Mouse (Mus musculus): ENCODE results near the gene Epha6.

The Epha6 gene

GRCm38 (mm10) chr16:60605061-60605831 lies at the start of gene Epha6:
TSS of gene Epha6 (minus strand) at chr16:60605531.
- no peak for DNase-seq (ENCODE audit: low read depth, low spot score)

DNA sequence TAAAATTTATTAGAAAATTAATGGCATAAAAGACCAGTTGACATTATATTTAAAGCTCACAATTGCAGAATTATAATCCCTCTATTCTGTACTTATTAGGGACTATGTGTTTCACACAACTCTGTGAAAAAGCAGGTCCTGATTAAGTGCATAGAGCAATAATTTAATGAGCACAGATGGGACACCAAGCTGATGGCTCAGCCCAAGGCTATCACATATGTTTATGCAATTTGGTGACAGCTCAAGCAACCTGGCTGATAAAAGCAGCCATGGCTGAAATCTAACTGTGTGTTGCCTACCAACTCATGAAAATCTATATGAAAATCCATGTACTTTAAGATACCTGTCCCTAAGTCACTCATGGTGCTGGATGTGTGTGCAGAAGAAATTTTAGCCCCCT lies 46.4 kb upstream of the Epha6 start:
- no peak for DNase-seq (ENCODE audit: low read depth, low spot score)

DNA sequence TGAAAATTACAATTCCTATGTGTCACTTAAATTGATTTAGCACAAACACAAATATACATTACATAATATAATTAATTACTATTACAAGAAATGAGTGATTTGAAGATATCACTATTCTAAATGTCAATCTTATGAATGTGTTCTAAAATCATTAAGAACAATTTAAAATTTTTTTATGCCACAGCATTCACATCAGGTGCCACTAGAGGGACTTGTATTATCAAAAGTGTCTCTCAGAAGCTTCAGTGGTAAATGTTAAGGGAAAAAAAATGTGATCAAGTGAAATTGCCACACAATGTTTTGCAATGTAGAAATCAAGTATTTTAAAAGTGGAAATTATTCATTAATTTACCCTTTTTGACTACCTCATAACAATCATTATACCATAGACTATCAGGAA lies 22.8 kb upstream of the Epha6 start:
- no peak for DNase-seq (ENCODE audit: low read depth, low spot score)

DNA sequence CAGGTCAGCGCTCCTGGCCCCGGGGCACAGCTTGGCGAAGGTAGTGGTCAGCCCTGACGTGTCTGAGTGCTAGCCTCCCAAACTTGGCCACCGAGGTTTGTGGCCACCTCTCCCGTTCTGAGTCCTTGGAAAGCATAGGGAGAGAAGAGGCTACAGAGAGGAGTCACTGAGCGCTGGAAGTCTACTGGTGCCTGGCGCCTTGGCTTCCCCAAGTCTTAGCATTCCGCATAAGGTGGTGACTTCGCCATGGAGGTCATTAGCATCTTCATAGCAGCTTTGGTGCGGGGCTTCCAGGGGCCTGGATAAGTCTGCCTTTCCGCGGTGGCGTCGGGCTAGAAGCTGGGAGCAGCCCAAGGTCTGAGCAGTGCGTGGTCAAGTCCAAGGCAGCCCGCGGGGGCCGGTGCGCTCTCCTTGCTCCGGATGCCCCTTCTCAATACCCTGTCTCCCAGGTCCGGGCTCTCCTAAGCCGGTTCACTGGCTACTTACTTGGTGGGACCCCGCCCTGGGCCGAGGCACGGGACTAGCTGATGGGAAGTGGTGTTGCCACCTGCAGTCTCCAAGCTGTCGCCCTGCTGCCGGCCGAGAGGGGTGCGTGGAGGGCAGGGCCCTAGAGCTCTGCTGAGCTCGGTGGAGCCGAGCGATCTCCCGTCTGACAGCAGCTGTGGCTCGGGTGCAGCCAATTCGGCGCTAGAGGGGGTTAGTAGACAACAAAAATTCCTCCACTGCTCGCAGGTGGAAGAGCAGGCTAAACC lies 677 bp upstream of the Epha6 start:
- no peak for DNase-seq (ENCODE audit: low read depth, low spot score)

DNA sequence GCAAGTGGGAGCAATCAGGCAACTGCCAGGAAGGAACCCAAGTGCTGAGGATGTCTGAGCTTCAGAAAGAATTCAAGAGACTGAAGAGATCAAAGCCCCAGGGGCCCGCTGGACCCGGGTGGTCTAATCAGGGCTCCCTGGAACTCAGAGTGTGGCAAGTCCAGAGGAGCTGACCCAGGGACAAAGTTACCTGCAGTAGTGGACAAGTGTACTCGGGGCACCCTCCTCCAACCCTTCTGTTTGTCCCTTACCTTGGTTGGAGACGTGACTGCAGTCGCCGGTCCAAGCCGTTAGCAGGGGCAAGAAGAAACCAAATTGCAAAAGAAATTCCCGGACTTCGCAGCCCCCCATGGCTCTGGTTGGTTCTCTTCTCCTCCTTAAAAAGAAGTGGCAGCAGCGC lies 718 bp downstream of the Epha6 start:
- DNase-seq (ENCODE audit: low read depth, low spot score), result no peak

- DNase-seq (ENCODE audit: low read depth, low spot score), result no peak
Measured at GRCm38 (mm10) chr16:60585322-60585721, 20.0 kb downstream of the Epha6 start.

DNA sequence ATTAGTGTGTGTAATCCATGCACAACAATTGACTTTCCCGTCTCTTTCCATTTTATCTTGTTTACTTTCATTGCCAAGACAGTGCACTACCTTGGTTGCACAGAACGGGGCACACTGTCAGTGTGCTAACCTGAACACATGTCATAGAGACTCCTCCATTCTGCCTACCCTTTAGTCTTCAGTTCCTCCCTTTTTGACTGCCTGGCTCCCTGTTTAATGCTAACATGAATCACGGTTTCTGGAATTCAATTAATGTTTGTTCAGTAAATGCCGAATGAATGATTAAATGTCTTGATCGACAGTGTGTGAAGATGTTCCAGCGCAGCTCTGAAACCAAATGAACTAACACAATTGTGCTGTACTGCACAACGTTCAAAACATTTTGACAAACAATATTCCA lies 20.6 kb downstream of the Epha6 start:
- DNase-seq (ENCODE audit: low read depth, low spot score), result no peak

DNA sequence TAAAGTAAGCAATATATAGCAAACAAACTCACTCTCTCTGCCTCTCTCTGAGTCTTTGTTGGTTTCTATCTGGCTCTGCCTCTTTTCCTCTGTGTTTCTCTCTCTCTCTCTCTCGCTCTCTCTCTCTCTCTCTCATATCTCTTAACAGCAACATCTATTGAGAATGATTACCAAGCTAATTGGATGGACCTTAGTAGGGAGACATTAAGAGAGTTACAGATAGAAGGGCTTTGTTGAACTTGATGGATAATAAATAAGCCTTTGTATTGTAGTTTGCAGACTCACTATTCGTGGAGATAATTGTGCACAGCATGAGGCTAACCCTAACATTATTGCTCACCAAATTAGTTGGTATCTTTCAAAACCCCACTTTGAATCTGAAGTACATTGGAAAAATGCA lies 34.8 kb downstream of the Epha6 start:
- DNase-seq (ENCODE audit: low read depth, low spot score), result no peak

- no peak for DNase-seq (ENCODE audit: low read depth, low spot score)
Measured at GRCm38 (mm10) chr16:60544385-60544784, 60.9 kb downstream of the Epha6 start.

GRCm38 (mm10) chr16:60538233-60538632 lies 67.1 kb downstream of the Epha6 start:
- DNase-seq (ENCODE audit: low read depth, low spot score), result peak; percentile 29

DNA sequence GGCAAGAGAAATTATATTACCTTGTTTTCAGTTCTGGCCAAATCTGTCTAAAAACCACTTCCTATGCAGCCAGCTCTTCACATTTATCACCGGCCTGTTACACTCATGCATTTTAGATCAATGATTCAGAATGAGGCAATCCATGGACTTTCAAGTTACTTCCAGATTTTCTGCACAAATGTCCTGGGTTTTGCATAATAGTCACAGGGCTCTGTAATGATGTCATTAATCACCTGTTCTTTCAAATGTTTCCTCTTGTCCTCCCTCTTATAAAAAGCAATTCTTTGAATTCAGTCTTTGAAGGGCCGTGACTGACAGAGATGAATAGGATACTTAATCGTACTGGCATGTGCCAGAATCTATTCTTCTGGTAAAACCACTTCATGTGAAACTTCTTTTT lies 95.6 kb downstream of the Epha6 start:
- DNase-seq (ENCODE audit: low read depth, low spot score), result no peak

GRCm38 (mm10) chr16:60499567-60499966 lies 105.8 kb downstream of the Epha6 start:
- no peak for DNase-seq (ENCODE audit: low read depth, low spot score)

DNA sequence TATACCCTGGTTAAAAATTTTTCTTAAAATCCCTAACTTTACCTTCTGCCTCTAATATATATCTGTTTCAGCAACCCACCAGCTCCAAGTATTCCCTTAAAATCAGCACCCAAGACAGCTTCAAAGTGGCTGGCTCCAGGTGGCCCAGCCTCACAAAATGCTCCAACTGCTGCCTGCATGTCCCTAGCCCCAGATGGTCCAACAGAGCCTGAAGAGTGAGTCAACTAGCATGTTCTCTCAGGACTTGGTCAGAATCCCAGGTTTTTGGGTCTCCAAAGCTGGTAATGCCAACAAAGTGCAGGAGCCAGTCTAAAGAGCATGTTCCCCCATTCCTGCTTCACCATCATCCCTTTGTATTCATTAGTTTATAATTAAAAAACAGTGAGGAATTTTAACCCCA lies 129.6 kb downstream of the Epha6 start:
- DNase-seq (ENCODE audit: low read depth, low spot score), result no peak

- no peak for DNase-seq (ENCODE audit: low read depth, low spot score)
Measured at GRCm38 (mm10) chr16:60468200-60468785, 137.0 kb downstream of the Epha6 start.

DNA sequence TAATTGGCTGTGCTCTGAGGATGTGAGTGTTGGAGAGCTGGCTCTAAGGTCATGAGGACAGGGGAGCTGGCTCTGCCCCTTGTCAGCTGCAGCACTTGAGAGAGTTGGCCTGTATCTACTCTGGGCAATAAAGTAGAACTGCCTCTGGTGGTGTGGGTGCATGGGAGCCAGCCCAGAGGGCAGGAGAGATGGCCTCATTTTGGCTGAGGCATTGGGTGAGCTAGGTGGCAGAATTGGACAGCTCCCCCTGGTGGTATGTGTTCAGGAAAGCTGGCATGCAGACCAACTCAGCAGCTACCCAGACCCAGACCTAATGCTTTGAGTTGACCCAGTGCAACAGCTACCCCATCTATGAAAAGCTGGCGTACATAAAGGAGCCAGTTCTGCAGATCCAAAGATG lies 170.0 kb downstream of the Epha6 start:
- DNase-seq (ENCODE audit: low read depth, low spot score), result peak; percentile 11

- no peak for DNase-seq (ENCODE audit: low read depth, low spot score)
Measured at GRCm38 (mm10) chr16:60434241-60434640, 171.1 kb downstream of the Epha6 start.

DNA sequence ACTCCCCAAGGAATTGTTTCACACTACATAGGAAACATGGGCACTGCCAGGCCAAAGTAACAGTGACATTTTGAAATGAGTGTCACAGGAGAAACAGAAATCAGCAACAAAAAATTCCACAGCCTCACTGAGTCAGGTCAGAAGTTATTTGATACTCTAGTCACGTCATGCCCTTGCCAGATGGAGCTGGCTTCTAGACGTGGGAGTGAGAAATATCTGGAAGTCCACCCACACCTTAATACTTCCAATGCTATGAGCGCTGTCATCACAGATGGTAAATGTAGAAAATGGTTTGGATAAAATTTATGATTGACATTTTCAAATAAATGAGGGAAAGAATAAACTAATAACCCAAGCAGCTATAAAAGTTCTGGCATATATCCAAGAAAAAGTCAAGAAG lies 210.0 kb downstream of the Epha6 start:
- DNase-seq (ENCODE audit: low read depth, low spot score), result peak; percentile 2

DNA sequence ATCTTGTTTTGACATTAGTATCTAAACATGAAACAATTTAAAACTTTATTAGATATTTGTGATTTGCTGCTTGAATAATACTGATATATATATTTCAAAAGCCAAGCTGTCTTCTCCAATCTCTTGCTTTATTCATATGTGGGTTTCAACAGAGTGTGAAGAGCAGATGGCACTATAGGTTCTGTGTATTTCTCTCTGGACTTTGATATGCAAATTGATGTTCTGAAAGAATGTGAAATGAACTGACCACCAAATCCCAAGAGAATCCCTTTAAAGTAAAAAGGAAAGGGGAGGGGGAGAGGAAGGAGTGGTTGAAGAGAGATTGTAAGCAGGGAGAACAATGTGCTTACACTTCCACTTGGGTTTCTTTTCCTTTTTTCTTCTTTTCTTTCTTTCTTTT lies 212.4 kb downstream of the Epha6 start:
- no peak for DNase-seq (ENCODE audit: low read depth, low spot score)

- no peak for DNase-seq (ENCODE audit: low read depth, low spot score)
Measured at GRCm38 (mm10) chr16:60375147-60375546, 230.2 kb downstream of the Epha6 start.

DNA sequence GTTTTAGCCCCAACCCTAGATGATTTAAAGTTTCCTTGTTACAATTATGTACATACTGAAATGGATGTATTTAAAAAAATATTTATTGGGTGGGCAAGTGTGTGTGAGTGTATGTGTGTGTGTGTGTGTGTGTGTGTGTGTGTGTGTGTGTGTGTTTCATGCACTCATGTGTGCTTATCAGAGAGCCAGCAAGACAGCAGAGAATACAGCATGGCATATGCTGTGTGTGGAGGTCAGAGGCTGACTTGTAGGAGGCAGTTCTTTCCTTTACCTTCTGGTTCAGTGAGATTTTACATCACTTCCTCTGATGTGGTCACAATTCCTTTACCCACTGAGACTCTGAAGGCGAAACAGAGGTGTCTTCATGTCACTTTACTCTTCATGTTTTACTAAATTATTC lies 321.4 kb downstream of the Epha6 start:
- DNase-seq (ENCODE audit: low read depth, low spot score), result no peak

DNA sequence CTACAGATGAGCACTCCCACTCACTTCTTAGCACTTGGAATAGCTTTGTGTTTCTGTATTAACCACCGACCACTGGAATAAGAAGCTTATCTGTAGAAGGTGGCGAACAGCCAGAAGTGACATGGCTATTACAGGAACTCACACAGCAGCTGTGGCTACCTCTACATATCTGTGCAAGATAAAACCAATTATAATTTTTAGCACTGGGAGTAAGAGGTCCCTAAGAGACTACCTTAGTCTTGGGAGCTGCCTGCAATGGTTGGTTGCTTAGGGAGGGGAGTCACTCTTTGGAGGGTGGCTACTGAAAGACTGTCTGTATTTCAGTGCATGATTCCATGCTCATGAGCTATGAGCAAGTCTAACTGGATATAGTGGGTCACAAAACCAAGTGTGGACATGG lies 331.2 kb downstream of the Epha6 start:
- DNase-seq (ENCODE audit: low read depth, low spot score), result no peak

- DNase-seq (ENCODE audit: low read depth, low spot score), result no peak
Measured at GRCm38 (mm10) chr16:60266367-60267351, 338.7 kb downstream of the Epha6 start.
